Mouse (Mus musculus): ENCODE data around the gene Prdm9. TPM values are rescaled to one million over a fixed set of nuclear protein-coding genes. Genes with fewer than 3 reads are reported as not detected.
A peak's percentile ranks its signal among the peaks of the same experiment; 100 is the strongest.

Prdm9 gene
- polyA plus RNA-seq, 1 experiment from 2014 or later = 0.85 TPM

DNA sequence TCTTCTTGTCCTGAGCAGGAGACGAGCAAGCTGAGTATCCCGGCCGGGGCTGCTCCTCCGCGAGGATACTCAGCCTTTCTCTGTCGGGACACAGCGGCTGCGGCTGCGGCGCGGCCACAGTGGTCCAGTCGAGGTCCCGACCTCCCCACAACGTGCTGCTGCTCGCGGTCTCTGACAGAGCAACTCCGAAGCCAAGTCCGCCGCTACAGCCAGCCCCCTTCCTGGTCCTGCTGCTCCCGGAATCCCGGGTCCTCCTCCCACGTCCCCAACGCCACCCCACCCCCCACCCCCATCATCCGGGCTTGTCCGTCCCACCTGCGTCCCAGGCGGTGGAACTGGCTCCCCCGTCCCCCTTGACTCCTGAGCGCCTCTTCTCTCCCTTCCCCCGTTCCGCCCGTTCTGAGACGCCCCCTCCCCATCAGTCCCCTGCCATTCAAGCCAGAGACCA, 27.7 kb downstream of the Prdm9 start:
- no peaks in the 10 kb centered on the region for H3K4me1 ChIP-seq (replicated peaks; ENCODE audit: control insufficient read depth, insufficient read depth, low read length)
- H3K27me3 ChIP-seq (ENCODE audit: control insufficient read depth, insufficient read depth, low read length) = peaks cover 7% of the 10 kb centered on the region; the same call in 1 of the 2 replicates
- peak overlapping the region; percentile 50; the same call in 1 of the 2 replicates for H3K9ac ChIP-seq (ENCODE audit: low read depth, low read length)
- no peak overlapping the region for H3K27ac ChIP-seq (ENCODE audit: low read depth, low read length)
- H3K9me3 ChIP-seq (ENCODE audit: control insufficient read depth, low read length) = no peaks in the 10 kb centered on the region
- WGBS = 0% methylated on average over 32 of the region's 33 CpGs
- H3K36me3 ChIP-seq (ENCODE audit: control insufficient read depth, insufficient read depth, low read length) = no peaks in the 10 kb centered on the region
- H3K4me2 ChIP-seq (replicated peaks; ENCODE audit: low read depth, low read length) = peak overlapping the region; percentile 86
- ATAC-seq (ENCODE audit: low FRiP score) = peak; percentile 77
- DNase-seq (ENCODE audit: low spot score) = peak; percentile 58
- H3K4me3 ChIP-seq (ENCODE audit: low read depth, low read length) = peak overlapping the region; percentile 49

DNA sequence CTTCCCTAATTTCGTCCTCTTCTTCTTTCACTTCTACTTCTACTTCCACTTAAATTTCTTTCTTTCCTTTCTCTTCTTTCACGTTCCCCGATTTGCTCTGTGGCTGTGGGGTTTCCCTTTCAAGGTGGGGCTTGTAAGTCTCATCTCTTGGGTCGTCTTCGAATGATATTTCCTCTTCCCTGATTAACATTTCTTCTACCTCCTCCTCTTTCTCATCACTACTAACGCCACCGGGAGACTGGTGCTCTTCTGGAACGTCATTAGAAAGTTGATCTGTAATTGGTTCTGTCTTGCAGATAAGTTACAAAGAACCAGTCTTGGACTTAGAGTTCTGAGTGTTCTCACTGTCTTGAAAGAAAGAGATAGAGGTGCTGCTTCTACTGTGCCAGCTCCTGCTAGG, 28.2 kb downstream of the Prdm9 start:
- H3K4me1 ChIP-seq (replicated peaks; ENCODE audit: control insufficient read depth, insufficient read depth, low read length) = no peaks in the 10 kb centered on the region
- 0 out of 2 replicates have a peak, but pooled peaks have one; percentile 14 for ATAC-seq (ENCODE audit: low FRiP score)
- H3K27me3 ChIP-seq (ENCODE audit: control insufficient read depth, insufficient read depth, low read length) = peaks cover 7% of the 10 kb centered on the region; the same call in 1 of the 2 replicates
- peak overlapping the region; percentile 86 for H3K4me2 ChIP-seq (replicated peaks; ENCODE audit: low read depth, low read length)
- H3K4me3 ChIP-seq (ENCODE audit: low read depth, low read length) = peak overlapping the region; percentile 49
- H3K9ac ChIP-seq (ENCODE audit: low read depth, low read length) = 0 out of 2 replicates have a peak overlapping the region, but pooled peaks have one; percentile 50
- H3K27ac ChIP-seq (ENCODE audit: low read depth, low read length) = no peak overlapping the region
- H3K9me3 ChIP-seq (ENCODE audit: control insufficient read depth, low read length) = no peaks in the 10 kb centered on the region
- DNase-seq (ENCODE audit: low spot score) = peak; percentile 38
- 23% methylated on average over 8 of the region's 8 CpGs for WGBS
- no peaks in the 10 kb centered on the region for H3K36me3 ChIP-seq (ENCODE audit: control insufficient read depth, insufficient read depth, low read length)

DNA sequence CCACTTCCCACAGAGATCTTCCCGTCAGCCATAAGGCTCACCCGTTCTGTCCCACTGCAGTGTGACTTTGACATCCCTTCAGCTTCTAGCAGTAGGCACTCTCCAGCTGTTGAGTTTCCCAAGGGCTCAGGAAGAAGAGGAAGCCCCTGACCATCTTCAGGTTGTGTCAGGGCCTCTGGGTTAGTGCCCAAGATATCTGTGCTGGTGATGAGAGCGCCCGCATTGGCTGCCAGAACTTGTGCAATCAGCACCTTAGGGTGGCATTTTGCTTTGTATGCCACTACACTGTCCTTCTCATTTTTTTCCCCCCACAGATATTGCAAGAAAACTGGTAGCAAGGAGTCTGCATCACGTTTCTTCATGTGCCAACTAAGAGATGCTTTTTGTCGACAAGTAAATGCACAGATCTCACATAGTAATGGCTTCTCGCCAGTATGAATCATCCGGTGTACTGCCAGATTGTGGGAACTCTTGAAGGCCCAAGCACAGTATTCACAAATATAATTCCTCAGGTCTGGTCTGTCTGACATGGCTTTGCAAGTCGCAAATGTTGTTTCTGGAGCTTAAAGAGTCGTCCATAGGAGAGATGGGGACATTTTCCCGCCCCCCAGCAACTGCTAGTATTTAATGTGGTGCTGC, 28.9 kb downstream of the Prdm9 start:
- Histone ChIP-seq H3K9ac (ENCODE audit: low read depth, low read length) (no peak overlapping the region), H3K27me3 (ENCODE audit: control insufficient read depth, insufficient read depth, low read length) (peaks cover 7% of the 10 kb centered on the region; the same call in 1 of the 2 replicates), H3K27ac (ENCODE audit: low read depth, low read length) (no peak overlapping the region), H3K4me1 (replicated peaks; ENCODE audit: control insufficient read depth, insufficient read depth, low read length) (no peaks in the 10 kb centered on the region), H3K36me3 (ENCODE audit: control insufficient read depth, insufficient read depth, low read length) (no peaks in the 10 kb centered on the region), H3K4me3 (ENCODE audit: low read depth, low read length) (no peak overlapping the region), H3K9me3 (ENCODE audit: control insufficient read depth, low read length) (no peaks in the 10 kb centered on the region), H3K4me2 (replicated peaks; ENCODE audit: low read depth, low read length) (no peak overlapping the region)
- DNase-seq (ENCODE audit: low spot score) = no peak
- no peak for ATAC-seq (ENCODE audit: low FRiP score)
- WGBS = 70% methylated on average over 11 of the region's 11 CpGs

DNA sequence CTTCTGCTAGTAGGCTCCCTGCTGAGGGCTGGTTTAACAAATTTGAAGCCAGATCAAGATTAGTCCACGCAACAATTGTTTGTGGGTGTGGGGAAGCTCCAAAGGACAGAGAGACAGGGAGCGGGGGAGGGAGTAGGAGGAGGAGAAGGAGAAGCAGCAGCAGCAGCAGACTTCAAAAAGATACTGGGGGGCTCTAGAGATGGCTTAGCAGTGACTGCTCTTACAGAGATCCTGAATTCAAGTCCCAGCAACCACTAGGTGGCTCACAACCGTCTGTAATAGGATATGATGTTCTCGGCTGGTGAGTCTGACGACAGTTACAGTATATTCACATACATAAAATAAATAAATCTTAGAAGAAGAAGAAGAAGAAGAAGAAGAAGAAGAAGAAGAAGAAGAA, 34.0 kb downstream of the Prdm9 start:
- Histone ChIP-seq H3K27me3 (ENCODE audit: control insufficient read depth, insufficient read depth, low read length) (no peaks in the 10 kb centered on the region), H3K9me3 (ENCODE audit: control insufficient read depth, low read length) (no peaks in the 10 kb centered on the region), H3K4me3 (ENCODE audit: low read depth, low read length) (no peak overlapping the region), H3K9ac (ENCODE audit: low read depth, low read length) (no peak overlapping the region), H3K36me3 (ENCODE audit: control insufficient read depth, insufficient read depth, low read length) (no peaks in the 10 kb centered on the region), H3K4me1 (replicated peaks; ENCODE audit: control insufficient read depth, insufficient read depth, low read length) (0 out of 2 replicates have a peak, but pooled peaks cover 2% of the 10 kb centered on the region), H3K27ac (ENCODE audit: low read depth, low read length) (no peak overlapping the region), H3K4me2 (replicated peaks; ENCODE audit: low read depth, low read length) (no peak overlapping the region)
- ATAC-seq (ENCODE audit: low FRiP score) (no peak), DNase-seq (ENCODE audit: low spot score) (peak; percentile 58)
- 8% methylated on average over 5 of the region's 5 CpGs for WGBS

DNA sequence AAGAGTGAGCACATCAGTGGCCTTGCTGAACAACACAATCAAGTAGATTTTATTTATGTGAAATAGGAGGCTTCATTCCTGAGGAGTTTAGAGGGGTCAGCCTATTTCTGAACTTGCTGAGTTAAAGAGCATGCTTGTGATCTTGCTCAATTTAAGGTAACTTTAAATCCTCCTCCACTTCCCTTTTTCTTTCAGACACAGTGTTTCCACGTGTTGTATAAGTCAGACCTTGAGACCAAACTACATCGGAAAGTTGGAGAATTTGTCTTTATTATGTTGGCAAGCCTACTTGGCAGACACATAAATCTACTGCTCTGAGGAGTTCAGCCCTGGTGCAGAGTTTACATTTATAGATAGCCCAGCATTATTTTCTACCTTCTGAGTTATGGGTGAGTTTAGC, 35.3 kb downstream of the Prdm9 start:
- Histone ChIP-seq H3K4me3 (ENCODE audit: low read depth, low read length) (no peak overlapping the region), H3K9ac (ENCODE audit: low read depth, low read length) (no peak overlapping the region), H3K27me3 (ENCODE audit: control insufficient read depth, insufficient read depth, low read length) (no peaks in the 10 kb centered on the region), H3K36me3 (ENCODE audit: control insufficient read depth, insufficient read depth, low read length) (no peaks in the 10 kb centered on the region), H3K4me1 (replicated peaks; ENCODE audit: control insufficient read depth, insufficient read depth, low read length) (0 out of 2 replicates have a peak, but pooled peaks cover 2% of the 10 kb centered on the region), H3K27ac (ENCODE audit: low read depth, low read length) (no peak overlapping the region), H3K4me2 (replicated peaks; ENCODE audit: low read depth, low read length) (no peak overlapping the region), H3K9me3 (ENCODE audit: control insufficient read depth, low read length) (no peaks in the 10 kb centered on the region)
- DNase-seq (ENCODE audit: low spot score) (no peak), ATAC-seq (ENCODE audit: low FRiP score) (no peak)
- WGBS = 96% methylated on average over 2 of the region's 2 CpGs

DNA sequence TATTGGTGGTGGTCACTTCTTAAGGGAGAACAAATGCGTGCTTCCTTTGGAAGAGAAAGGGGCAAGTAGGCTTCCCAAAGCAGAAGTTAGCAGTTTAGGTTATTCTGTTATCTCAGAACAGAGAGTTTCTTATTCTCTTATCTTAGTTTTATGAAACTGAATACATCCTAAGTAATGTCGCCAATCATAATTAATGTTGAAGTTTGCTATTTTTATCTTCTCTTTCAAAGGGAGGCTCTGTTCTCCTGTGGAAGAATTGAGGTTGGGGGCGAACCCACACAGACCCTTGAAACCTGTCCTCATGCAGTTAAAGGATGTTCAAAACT, 36.4 kb downstream of the Prdm9 start:
- H3K27me3 ChIP-seq (ENCODE audit: control insufficient read depth, insufficient read depth, low read length) = no peaks in the 10 kb centered on the region
- H3K4me2 ChIP-seq (replicated peaks; ENCODE audit: low read depth, low read length) = peak overlapping the region; percentile 62
- no peaks in the 10 kb centered on the region for H3K36me3 ChIP-seq (ENCODE audit: control insufficient read depth, insufficient read depth, low read length)
- H3K9ac ChIP-seq (ENCODE audit: low read depth, low read length) = peak overlapping the region; percentile 78; the same call in 1 of the 2 replicates
- H3K9me3 ChIP-seq (ENCODE audit: control insufficient read depth, low read length) = no peaks in the 10 kb centered on the region
- H3K4me3 ChIP-seq (ENCODE audit: low read depth, low read length) = peak overlapping the region; percentile 89
- no peak for ATAC-seq (ENCODE audit: low FRiP score)
- DNase-seq (ENCODE audit: low spot score) = no peak
- 63% methylated on average over 3 of the region's 3 CpGs for WGBS
- no peak overlapping the region for H3K27ac ChIP-seq (ENCODE audit: low read depth, low read length)
- 0 out of 2 replicates have a peak, but pooled peaks cover 2% of the 10 kb centered on the region for H3K4me1 ChIP-seq (replicated peaks; ENCODE audit: control insufficient read depth, insufficient read depth, low read length)

DNA sequence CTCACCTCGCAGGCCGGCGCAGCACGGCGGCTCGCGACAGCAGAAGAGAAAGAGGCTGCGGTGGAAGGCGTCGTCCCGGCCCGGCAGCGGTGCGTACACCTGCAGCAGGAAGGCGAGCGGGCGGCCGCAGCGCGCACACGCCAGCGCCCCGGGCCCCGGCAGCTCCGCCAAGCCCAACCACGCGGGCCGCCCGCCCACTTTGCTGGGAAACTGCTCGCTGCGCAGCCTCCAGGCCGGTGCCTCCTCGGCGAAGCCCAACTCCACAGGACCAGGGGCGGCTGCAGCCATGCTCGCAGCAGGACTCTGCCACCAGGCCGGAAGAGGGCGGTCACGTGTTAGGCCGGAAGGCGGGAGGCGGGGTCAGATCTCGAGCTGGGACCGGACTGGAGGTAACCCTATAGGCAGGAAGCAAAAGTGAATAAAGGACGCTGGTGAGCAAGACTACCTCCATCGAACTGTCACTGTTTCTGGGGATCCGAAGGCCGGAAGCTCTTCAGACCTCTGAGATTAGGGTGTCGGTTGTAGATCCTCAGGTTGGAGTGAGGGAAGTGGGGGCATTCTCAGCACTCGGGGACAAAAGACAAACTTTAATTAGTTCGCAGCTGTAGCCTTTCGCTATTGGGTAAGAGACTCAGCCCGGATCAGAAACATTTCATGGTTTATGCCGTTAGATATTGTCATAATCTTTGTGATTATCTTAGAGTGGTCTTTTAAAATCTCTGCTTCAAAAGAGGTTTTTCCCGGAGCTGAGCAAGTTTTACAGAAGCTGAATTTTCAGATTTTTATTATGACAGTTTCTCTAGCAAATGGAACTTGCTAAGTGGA, 37.0 kb downstream of the Prdm9 start, which contains the start of gene Pdcd2:
Gene Pdcd2, minus strand, starts transcription at position 316 of the 825 bp plus-strand sequence.
- WGBS = 2% methylated on average over 43 of the region's 55 CpGs
- Histone ChIP-seq H3K4me2 (replicated peaks; ENCODE audit: low read depth, low read length) (peak within 1 kb of the TSS; percentile 62), H3K9ac (ENCODE audit: low read depth, low read length) (peak within 1 kb of the TSS; percentile 78), H3K4me1 (replicated peaks; ENCODE audit: control insufficient read depth, insufficient read depth, low read length) (0 out of 2 replicates have a peak, but pooled peaks cover 2% of the 10 kb centered on the region), H3K27me3 (ENCODE audit: control insufficient read depth, insufficient read depth, low read length) (no peaks in the 10 kb centered on the region), H3K4me3 (ENCODE audit: low read depth, low read length) (peak within 1 kb of the TSS; percentile 89), H3K27ac (ENCODE audit: low read depth, low read length) (peak within 1 kb of the TSS; percentile 65), H3K9me3 (ENCODE audit: control insufficient read depth, low read length) (no peaks in the 10 kb centered on the region), H3K36me3 (ENCODE audit: control insufficient read depth, insufficient read depth, low read length) (0 out of 2 replicates have a peak, but pooled peaks cover 2% of the 10 kb centered on the region)
- ATAC-seq (ENCODE audit: low FRiP score) = peak; percentile 98
- DNase-seq (ENCODE audit: low spot score) = peak; percentile 97

DNA sequence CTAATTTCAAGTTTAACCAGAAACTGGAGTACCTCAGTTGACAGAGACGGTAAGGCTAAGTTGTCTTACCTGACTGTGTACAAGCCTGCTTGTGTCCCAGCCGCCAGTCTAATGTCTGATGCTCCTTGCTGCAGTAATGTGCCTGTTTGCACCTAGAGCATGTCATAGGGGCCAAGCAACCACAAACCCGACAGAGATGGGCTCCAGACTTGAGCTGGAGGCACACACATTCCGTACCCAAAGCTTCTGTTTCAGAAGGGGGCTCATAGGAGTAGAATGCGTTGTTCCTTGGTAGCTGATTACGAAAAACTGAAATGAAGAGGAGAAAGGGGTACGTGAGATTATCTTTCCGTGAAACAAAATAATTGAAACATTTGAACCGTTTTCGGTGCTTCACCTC, 37.9 kb downstream of the Prdm9 start:
- Histone ChIP-seq H3K4me2 (replicated peaks; ENCODE audit: low read depth, low read length) (peak overlapping the region; percentile 62), H3K9ac (ENCODE audit: low read depth, low read length) (peak overlapping the region; percentile 78), H3K27ac (ENCODE audit: low read depth, low read length) (no peak overlapping the region), H3K36me3 (ENCODE audit: control insufficient read depth, insufficient read depth, low read length) (0 out of 2 replicates have a peak, but pooled peaks cover 3% of the 10 kb centered on the region), H3K9me3 (ENCODE audit: control insufficient read depth, low read length) (no peaks in the 10 kb centered on the region), H3K4me3 (ENCODE audit: low read depth, low read length) (peak overlapping the region; percentile 89), H3K4me1 (replicated peaks; ENCODE audit: control insufficient read depth, insufficient read depth, low read length) (0 out of 2 replicates have a peak, but pooled peaks cover 2% of the 10 kb centered on the region), H3K27me3 (ENCODE audit: control insufficient read depth, insufficient read depth, low read length) (no peaks in the 10 kb centered on the region)
- 17% methylated on average over 10 of the region's 10 CpGs for WGBS
- DNase-seq (ENCODE audit: low spot score) (peak; percentile 29), ATAC-seq (ENCODE audit: low FRiP score) (no peak)
